In genomic region chr17:28341091-28341490, GRCm38 (mm10) we compare ENCODE assay signal across 8 mouse cellular contexts. TPM values are rescaled to one million over a fixed set of nuclear protein-coding genes. Genes with fewer than 3 reads are reported as not detected.
DNase-seq lines count a peak whose midpoint lies in the region; ATAC-seq and TF ChIP-seq lines count a peak whose summit lies in the region.

No protein-coding gene starts in this region.

- 0 out of 2 replicates have a peak, but pooled peaks have one; percentile 4 for TF ChIP-seq CTCF in kidney, postnatal 0 days (IDR thresholded peaks at IDR 0.05; ENCODE audit: low read depth)

- H3K27ac ChIP-seq in forebrain, embryonic 12.5 days, result peak overlapping the region; percentile 51; the same call in 1 of the 2 replicates
- peak overlapping the region; percentile 83 to 91 for H3K27ac ChIP-seq in heart, embryonic 14.5 days (replicated peaks in 1 of 2; ENCODE audit: control insufficient read depth in 1 of 2, insufficient read depth in 1 of 2, low read depth in 2 of 2, low read length in 2 of 2)
- peak overlapping the region; percentile 33; the same call in 1 of the 2 replicates for H3K27ac ChIP-seq in kidney, postnatal 0 days
- H3K27ac ChIP-seq in liver, embryonic 16.5 days (ENCODE audit: low read length), result no peak overlapping the region
- no peak overlapping the region for H3K27ac ChIP-seq in neural tube, embryonic 13.5 days (replicated peaks)

- H3K9me3 ChIP-seq in forebrain, embryonic 12.5 days, result no peaks in the 10 kb centered on the region
- no peaks in the 10 kb centered on the region for H3K9me3 ChIP-seq in heart, embryonic 14.5 days (ENCODE audit: control insufficient read depth, low read length)
- no peaks in the 10 kb centered on the region for H3K9me3 ChIP-seq in kidney, postnatal 0 days (replicated peaks; ENCODE audit: low read length)
- no peaks in the 10 kb centered on the region for H3K9me3 ChIP-seq in liver, embryonic 16.5 days (replicated peaks; ENCODE audit: control insufficient read depth, low read length)
- no peaks in the 10 kb centered on the region for H3K9me3 ChIP-seq in neural tube, embryonic 13.5 days

- peak; percentile 84 for ATAC-seq in forebrain, embryonic 12.5 days (ENCODE audit: low FRiP score)
- ATAC-seq in heart, embryonic 14.5 days (ENCODE audit: insufficient number of reproducible peaks, insufficient read depth, low FRiP score, low read depth), result peak; percentile 78
- ATAC-seq in kidney, postnatal 0 days (replicated peaks; ENCODE audit: low FRiP score, low read depth), result peak; percentile 73
- peak; percentile 89 for ATAC-seq in liver, embryonic 16.5 days (ENCODE audit: low read depth)
- ATAC-seq in neural tube, embryonic 13.5 days (ENCODE audit: low read depth), result peak; percentile 79

- WGBS in forebrain, embryonic 12.5 days, result 5% methylated on average over 26 of the region's 26 CpGs
- 3% methylated on average over 26 of the region's 26 CpGs for WGBS in heart, embryonic 14.5 days
- WGBS in kidney, postnatal 0 days, result 13% methylated on average over 26 of the region's 26 CpGs
- 9% methylated on average over 22 of the region's 26 CpGs for WGBS in liver, embryonic 16.5 days (ENCODE audit: insufficient replicate concordance)
- WGBS in neural tube, embryonic 13.5 days, result 6% methylated on average over 26 of the region's 26 CpGs

- H3K4me1 ChIP-seq in forebrain, embryonic 12.5 days, result peaks cover 28% of the 10 kb centered on the region
- peaks cover 36 to 53% of the 10 kb centered on the region in 2 experiments for H3K4me1 ChIP-seq in heart, embryonic 14.5 days (ENCODE audit: control insufficient read depth in 2 of 2, insufficient read depth in 2 of 2, low read length in 2 of 2)
- H3K4me1 ChIP-seq in kidney, postnatal 0 days (replicated peaks; ENCODE audit: insufficient read depth, low read length), result peaks cover 30% of the 10 kb centered on the region
- peaks cover 16% of the 10 kb centered on the region for H3K4me1 ChIP-seq in liver, embryonic 16.5 days (ENCODE audit: control insufficient read depth, low read depth, low read length)
- peaks cover 36% of the 10 kb centered on the region for H3K4me1 ChIP-seq in neural tube, embryonic 13.5 days (replicated peaks)

- H3K9ac ChIP-seq in forebrain, embryonic 12.5 days, result peak overlapping the region; percentile 54
- peak overlapping the region; percentile 70 for H3K9ac ChIP-seq in heart, embryonic 14.5 days (ENCODE audit: low read length)
- peak overlapping the region; percentile 31 for H3K9ac ChIP-seq in kidney, postnatal 0 days (ENCODE audit: low read depth, low read length)
- H3K9ac ChIP-seq in liver, embryonic 16.5 days (ENCODE audit: low read depth, low read length), result 0 out of 2 replicates have a peak overlapping the region, but pooled peaks have one; percentile 19
- peak overlapping the region; percentile 62 for H3K9ac ChIP-seq in neural tube, embryonic 13.5 days

- peaks cover 10% of the 10 kb centered on the region for H3K36me3 ChIP-seq in forebrain, embryonic 12.5 days (replicated peaks)
- H3K36me3 ChIP-seq in heart, embryonic 14.5 days (ENCODE audit: control insufficient read depth, insufficient read depth, low read length), result peaks cover 34% of the 10 kb centered on the region
- H3K36me3 ChIP-seq in kidney, postnatal 0 days (ENCODE audit: insufficient read depth, low read length), result peaks cover 16% of the 10 kb centered on the region; the same call in 1 of the 2 replicates
- H3K36me3 ChIP-seq in liver, embryonic 16.5 days (ENCODE audit: control insufficient read depth, insufficient read depth), result no peaks in the 10 kb centered on the region
- H3K36me3 ChIP-seq in neural tube, embryonic 13.5 days, result no peaks in the 10 kb centered on the region

- 0 out of 2 replicates have a peak, but pooled peaks cover 14% of the 10 kb centered on the region for H3K27me3 ChIP-seq in forebrain, embryonic 12.5 days
- no peaks in the 10 kb centered on the region for H3K27me3 ChIP-seq in heart, embryonic 14.5 days (ENCODE audit: control insufficient read depth, insufficient read depth, low read length)
- no peaks in the 10 kb centered on the region for H3K27me3 ChIP-seq in kidney, postnatal 0 days (ENCODE audit: insufficient read depth, low read length)
- H3K27me3 ChIP-seq in liver, embryonic 16.5 days (ENCODE audit: control insufficient read depth, insufficient read depth, low read depth, low read length), result peaks cover 9% of the 10 kb centered on the region
- peaks cover 18% of the 10 kb centered on the region for H3K27me3 ChIP-seq in neural tube, embryonic 13.5 days

- H3K4me2 ChIP-seq in forebrain, embryonic 12.5 days, result peak overlapping the region; percentile 55
- peak overlapping the region; percentile 62 for H3K4me2 ChIP-seq in heart, embryonic 14.5 days (ENCODE audit: low read length)
- H3K4me2 ChIP-seq in kidney, postnatal 0 days (ENCODE audit: low read length), result peak overlapping the region; percentile 34
- H3K4me2 ChIP-seq in liver, embryonic 16.5 days (ENCODE audit: low read depth, low read length), result peak overlapping the region; percentile 53
- H3K4me2 ChIP-seq in neural tube, embryonic 13.5 days, result peak overlapping the region; percentile 55

- peak; percentile 60 for DNase-seq in A20 (ENCODE audit: low read depth, low spot score)
- peak; percentile 90 for DNase-seq in adrenal gland, postnatal 14 days
- peak; percentile 78 for DNase-seq in kidney, postnatal 0 days (ENCODE audit: low spot score)
- DNase-seq in testis, postnatal 14 days (ENCODE audit: low spot score), result peak; percentile 82

- H3K4me3 ChIP-seq in forebrain, embryonic 12.5 days (replicated peaks), result peak overlapping the region; percentile 28
- H3K4me3 ChIP-seq in heart, embryonic 14.5 days (ENCODE audit: control insufficient read depth in 1 of 2, insufficient read depth in 1 of 2, low read depth in 1 of 2, low read length in 2 of 2), result peak overlapping the region; percentile 26 to 32
- no peak overlapping the region for H3K4me3 ChIP-seq in kidney, postnatal 0 days (replicated peaks; ENCODE audit: low read depth, low read length)
- 0 out of 2 replicates have a peak overlapping the region, but pooled peaks have one; percentile 12 for H3K4me3 ChIP-seq in liver, embryonic 16.5 days (ENCODE audit: low read depth, low read length)
- peak overlapping the region; percentile 24 for H3K4me3 ChIP-seq in neural tube, embryonic 13.5 days

RNA-seq across cellular contexts. Expression of gene Tead3, which starts 9.5 kb away (rescaled TPM):
- 10.6 and 11.4 TPM in 2 replicates for total RNA-seq in adrenal gland, postnatal 14 days (2021)
- 4.2 and 5.1 TPM in 2 replicates for polyA plus RNA-seq in forebrain, embryonic 12.5 days (2016; fragmentation: Nextera tagmentation; extraction: Ambion mirVana)
- 5.4 and 7.2 TPM in 2 replicates for polyA plus RNA-seq in heart, embryonic 14.5 days (2014; fragmentation: Nextera tagmentation; extraction: Ambion mirVana)
- 7.7 and 8.5 TPM in 2 replicates for polyA plus RNA-seq in kidney, postnatal 0 days (2015; fragmentation: Nextera tagmentation; extraction: Ambion mirVana)
- polyA plus RNA-seq in liver, embryonic 16.5 days (2015; fragmentation: Nextera tagmentation; extraction: Ambion mirVana), result 0.50 and 0.52 TPM in 2 replicates
- 2.1 and 2.8 TPM in 2 replicates for polyA plus RNA-seq in neural tube, embryonic 13.5 days (2015; fragmentation: Nextera tagmentation; extraction: Ambion mirVana)

RNA-seq across cellular contexts. Expression of gene Rpl10a, which starts 12.8 kb away (rescaled TPM):
- 814 and 958 TPM in 2 replicates for total RNA-seq in adrenal gland, postnatal 14 days (2021)
- 370 and 384 TPM in 2 replicates for polyA plus RNA-seq in forebrain, embryonic 12.5 days (2016; fragmentation: Nextera tagmentation; extraction: Ambion mirVana)
- 440 and 513 TPM in 2 replicates for polyA plus RNA-seq in heart, embryonic 14.5 days (2014; fragmentation: Nextera tagmentation; extraction: Ambion mirVana)
- 645 and 750 TPM in 2 replicates for polyA plus RNA-seq in kidney, postnatal 0 days (2015; fragmentation: Nextera tagmentation; extraction: Ambion mirVana)
- 280 and 310 TPM in 2 replicates for polyA plus RNA-seq in liver, embryonic 16.5 days (2015; fragmentation: Nextera tagmentation; extraction: Ambion mirVana)
- 381 and 408 TPM in 2 replicates for polyA plus RNA-seq in neural tube, embryonic 13.5 days (2015; fragmentation: Nextera tagmentation; extraction: Ambion mirVana)

RNA-seq across cellular contexts. Expression of gene Tulp1, which starts 23.9 kb away (rescaled TPM):
- 0.71 TPM in 1 of 2 replicates, not detected in the other for total RNA-seq in adrenal gland, postnatal 14 days (2021)
- polyA plus RNA-seq in forebrain, embryonic 12.5 days (2016; fragmentation: Nextera tagmentation; extraction: Ambion mirVana), result 3.5 and 4.0 TPM in 2 replicates
- 3.3 and 3.4 TPM in 2 replicates for polyA plus RNA-seq in heart, embryonic 14.5 days (2014; fragmentation: Nextera tagmentation; extraction: Ambion mirVana)
- polyA plus RNA-seq in kidney, postnatal 0 days (2015; fragmentation: Nextera tagmentation; extraction: Ambion mirVana), result 3.6 and 3.9 TPM in 2 replicates
- 0.46 TPM in 1 of 2 replicates, not detected in the other for polyA plus RNA-seq in liver, embryonic 16.5 days (2015; fragmentation: Nextera tagmentation; extraction: Ambion mirVana)
- polyA plus RNA-seq in neural tube, embryonic 13.5 days (2015; fragmentation: Nextera tagmentation; extraction: Ambion mirVana), result 2.7 and 2.8 TPM in 2 replicates

RNA-seq across cellular contexts. Expression of gene Fance, which starts 27.8 kb away (rescaled TPM):
- 20.5 and 29.6 TPM in 2 replicates for total RNA-seq in adrenal gland, postnatal 14 days (2021)
- 25.9 and 26.0 TPM in 2 replicates for polyA plus RNA-seq in forebrain, embryonic 12.5 days (2016; fragmentation: Nextera tagmentation; extraction: Ambion mirVana)
- 17.8 and 19.5 TPM in 2 replicates for polyA plus RNA-seq in heart, embryonic 14.5 days (2014; fragmentation: Nextera tagmentation; extraction: Ambion mirVana)
- 24.9 and 29.5 TPM in 2 replicates for polyA plus RNA-seq in kidney, postnatal 0 days (2015; fragmentation: Nextera tagmentation; extraction: Ambion mirVana)
- polyA plus RNA-seq in liver, embryonic 16.5 days (2015; fragmentation: Nextera tagmentation; extraction: Ambion mirVana), result 6.7 and 7.3 TPM in 2 replicates
- 23.2 and 23.3 TPM in 2 replicates for polyA plus RNA-seq in neural tube, embryonic 13.5 days (2015; fragmentation: Nextera tagmentation; extraction: Ambion mirVana)

Comparison
In these comparisons a context has a peak if more than half of its experiments do, and no peak if none do; other contexts are left out.
1. H3K27ac ChIP-seq: peak in forebrain, embryonic 12.5 days (single experiment), heart, embryonic 14.5 days (2 of 2) and kidney, postnatal 0 days (single experiment); none in liver, embryonic 16.5 days (single experiment) and neural tube, embryonic 13.5 days (single experiment).
2. H3K9ac ChIP-seq: peak in every context shown above with its lines; median percentile 70 in heart, embryonic 14.5 days; 62 in neural tube, embryonic 13.5 days; 54 in forebrain, embryonic 12.5 days; 31 in kidney, postnatal 0 days; 19 in liver, embryonic 16.5 days.
3. Peak in every context shown above with its lines, with median percentiles within 50 percentile points of each other: DNase-seq, ATAC-seq and H3K4me2 ChIP-seq.